Mouse (Mus musculus): ENCODE measurements around the gene Zbtb21.
"Not testable (repeated sequence)": the region's sequence is repeated elsewhere in the genome, so short reads cannot be mapped to it uniquely, and the experiment has no call there.

Zbtb21 gene

DNA sequence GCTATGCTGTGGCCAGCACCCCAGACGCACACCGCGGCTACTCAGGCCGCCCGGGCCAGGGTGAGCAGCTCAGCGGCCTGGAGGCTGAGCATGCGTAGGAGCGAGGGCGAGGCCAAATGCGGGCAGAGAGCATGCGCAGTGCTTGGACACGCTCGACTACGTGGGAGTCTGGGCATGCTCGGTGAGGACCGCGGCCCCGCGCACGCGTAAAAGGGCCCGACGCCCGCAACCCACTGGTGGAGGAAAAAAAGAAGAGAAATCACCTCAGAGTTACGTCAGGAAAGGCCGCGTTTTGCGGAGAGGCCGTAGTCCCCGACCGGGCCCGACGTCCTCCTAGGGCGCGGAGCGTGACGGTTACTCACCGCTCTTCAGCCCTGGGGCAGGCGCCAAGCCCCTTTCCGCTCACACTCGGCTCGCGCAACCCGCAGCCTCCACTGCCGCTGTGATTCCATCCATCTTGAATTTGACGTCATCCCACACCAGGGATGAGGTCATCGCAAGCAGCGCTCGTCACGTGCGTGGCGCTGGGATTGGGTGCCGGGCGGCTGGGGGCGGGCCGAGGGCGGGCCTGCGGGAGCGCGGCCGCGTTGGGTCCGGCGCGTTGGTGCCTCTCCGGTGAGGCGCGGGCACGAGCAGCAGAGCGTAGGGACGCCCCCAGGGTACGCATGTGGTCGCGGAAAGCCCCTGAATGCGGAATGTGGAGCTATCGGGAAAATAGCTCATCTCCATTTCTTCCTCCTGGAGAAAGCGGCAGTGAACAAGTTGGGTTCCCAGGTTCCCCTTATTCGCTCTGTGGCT lies at the start of gene Zbtb21, which contains the start of gene C2cd2:
Gene Zbtb21, minus strand, starts transcription at position 472 of the 798 bp plus-strand sequence.
Gene C2cd2, minus strand, starts transcription at position 448 of the 798 bp plus-strand sequence.
- DNase-seq: peak; percentile 98

DNA sequence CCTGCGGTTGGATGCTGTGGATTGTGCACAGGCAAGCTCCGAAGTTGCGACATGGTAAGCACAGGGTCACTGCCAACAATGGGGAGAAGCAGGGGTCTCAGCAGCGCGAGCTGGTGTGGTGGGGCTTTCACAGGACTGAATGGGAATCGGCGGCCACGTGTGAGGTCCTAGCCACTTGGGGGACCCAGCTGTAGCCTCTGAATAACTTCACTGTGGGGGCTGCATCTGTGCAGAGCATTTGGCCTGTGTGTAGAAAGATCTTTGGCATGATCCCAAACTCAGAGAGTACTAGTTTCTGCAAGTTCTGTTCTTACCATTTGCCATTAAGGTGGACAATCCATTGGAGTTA lies 34.9 kb upstream of the Zbtb21 start:
- DNase-seq: not testable (repeated sequence)

DNA sequence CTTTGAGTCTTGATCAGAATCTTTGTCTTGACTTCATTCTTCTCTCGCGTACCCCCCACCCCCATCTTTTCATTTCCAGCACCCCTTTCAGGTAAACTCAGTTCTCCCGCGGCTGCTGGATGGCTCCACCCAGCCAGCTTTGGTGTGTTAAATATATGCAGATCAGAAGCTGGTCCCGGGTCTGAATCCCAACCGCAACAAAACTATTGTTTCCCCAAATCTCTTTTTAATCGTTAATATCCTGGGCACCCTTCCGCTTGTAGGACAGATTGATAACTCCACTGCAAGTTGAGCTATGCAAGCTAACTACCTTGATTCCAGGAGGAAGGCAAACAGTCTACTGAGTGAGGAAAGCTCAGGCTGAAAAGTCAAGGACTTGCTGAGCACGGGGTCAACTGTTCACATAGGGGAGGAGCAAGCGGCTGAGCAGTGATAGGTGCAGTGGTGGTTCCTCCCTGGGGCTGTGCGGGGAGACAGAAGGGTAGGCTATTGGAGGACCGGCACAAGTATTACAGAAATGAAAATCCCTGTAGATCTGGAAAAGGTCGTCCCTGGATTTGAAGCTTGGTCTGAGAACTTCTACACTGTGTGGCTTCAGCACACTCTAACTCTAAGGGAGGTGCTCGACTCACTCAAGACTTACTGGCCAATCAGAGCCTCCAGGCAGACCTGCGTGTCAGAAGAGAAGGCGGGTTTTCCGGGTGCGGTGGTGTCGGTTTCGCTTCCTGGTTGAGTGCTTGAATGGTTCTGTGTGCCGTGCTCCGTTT lies 34.4 kb upstream of the Zbtb21 start, which contains the start of gene B230307C23Rik:
Gene B230307C23Rik, plus strand, starts transcription at position 700 of the 767 bp plus-strand sequence.
- peak; percentile 90 for DNase-seq

DNA sequence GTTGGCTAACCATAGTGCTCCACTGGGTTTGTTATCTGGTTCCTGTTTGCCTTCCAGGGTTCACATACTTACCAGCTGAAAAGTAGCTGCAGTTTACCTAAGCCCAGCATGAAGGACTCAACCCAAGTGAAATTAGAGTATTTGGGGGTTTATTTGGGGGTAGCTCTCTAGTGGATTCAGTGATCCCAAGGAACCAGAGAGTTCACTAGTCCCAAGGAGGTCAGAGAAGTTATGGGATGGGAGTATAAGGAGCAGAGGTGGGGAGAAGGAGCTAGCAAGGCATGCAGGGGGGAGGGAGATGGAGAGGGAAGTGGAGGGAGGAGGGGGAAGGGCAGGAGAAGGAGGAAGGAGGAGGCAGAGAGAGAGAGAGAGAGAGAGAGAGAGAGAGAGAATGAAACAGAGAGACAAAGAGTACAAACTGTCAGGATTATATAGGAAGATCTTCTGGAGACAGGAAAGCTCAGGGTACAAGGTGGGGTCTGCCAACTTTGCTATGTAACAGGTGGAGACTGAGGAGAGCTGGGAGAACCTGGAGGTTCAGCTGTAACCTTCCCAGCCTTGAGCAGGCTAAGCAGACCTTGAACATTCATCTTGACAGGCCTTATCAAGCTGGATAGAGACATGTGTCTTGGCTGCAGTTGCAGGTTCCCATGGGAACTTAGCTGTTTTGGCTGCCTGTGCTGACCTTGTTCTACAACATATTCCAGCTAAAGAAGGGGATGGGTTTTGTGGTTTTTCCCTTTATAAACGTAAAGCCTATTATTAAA lies 33.6 kb upstream of the Zbtb21 start:
- DNase-seq: peak; percentile 11

DNA sequence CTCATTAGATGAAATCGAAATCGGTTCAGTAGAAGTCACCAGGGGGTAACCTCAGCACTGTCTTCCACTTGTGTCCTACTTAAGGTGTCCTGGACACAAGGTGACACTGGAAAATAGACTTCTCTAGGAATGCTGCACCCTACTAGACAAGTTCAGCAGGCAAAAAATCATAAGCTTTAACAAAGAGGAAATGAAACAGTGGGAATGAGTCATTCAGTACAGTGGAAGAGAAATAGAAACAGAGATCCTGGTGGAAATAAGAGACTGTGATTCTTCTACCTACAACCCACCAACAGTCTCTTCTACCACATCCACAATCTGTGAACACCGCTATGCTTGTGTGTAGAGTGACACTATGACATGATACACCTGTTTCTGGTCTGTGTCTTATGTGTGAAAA lies 30.1 kb upstream of the Zbtb21 start:
- DNase-seq: not testable (repeated sequence)

DNA sequence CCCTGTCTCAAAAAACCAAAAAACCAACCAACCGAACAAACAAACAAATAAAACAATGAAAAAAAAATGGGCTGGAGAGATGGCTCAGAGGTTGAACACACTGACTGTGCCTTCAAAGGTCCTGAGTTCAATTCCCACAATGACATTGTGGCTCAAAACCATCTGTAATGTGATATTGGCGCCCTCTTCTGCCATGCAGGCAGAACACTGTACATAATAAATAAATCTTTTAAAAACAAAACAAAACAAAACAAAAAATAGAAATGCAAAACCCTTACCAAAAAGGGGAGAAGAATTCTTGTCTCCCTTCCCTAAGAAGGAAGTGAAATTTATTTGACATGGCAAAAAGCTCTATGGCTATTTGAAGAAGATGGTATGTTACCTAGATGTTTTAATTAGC lies 29.1 kb upstream of the Zbtb21 start:
- DNase-seq: no peak

DNA sequence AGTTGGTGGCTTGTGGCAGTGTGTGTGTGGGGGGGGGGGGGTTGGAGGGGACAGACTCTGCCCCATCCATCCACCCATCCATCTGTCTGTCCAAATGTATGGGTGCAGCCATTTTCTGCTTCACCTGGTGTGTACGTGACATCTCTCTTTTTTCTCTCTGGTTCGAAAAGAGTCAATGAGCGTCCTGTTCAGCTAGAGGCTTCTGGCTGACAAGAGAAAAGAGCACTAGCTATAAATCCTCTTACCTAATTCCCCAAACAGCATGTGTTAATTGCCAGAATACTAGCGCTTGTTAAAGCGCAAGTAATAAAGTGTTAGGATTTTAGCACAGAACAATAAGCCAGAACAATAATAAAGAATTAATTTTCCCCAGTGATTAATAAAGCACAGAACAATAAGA lies 22.2 kb upstream of the Zbtb21 start:
- DNase-seq: no peak

DNA sequence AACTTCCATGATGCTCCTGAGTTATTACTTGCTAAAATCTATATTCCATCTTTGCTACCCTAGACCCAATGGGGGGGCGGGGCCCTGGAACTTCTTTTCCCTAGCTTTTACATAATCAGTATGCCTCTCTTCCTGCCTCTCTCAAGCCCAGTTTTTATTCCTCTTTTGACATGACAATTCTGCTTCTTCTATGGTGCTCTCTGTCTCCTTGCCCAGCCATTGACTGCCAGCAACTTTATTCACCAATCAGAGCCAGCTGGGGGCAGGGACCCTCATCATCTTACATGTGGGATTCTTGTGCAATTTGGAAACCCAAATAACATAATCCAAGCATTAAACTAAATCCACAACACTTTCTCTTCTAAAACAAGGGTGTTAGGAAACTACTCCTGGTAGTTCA lies 18.9 kb upstream of the Zbtb21 start:
- DNase-seq: no peak

DNA sequence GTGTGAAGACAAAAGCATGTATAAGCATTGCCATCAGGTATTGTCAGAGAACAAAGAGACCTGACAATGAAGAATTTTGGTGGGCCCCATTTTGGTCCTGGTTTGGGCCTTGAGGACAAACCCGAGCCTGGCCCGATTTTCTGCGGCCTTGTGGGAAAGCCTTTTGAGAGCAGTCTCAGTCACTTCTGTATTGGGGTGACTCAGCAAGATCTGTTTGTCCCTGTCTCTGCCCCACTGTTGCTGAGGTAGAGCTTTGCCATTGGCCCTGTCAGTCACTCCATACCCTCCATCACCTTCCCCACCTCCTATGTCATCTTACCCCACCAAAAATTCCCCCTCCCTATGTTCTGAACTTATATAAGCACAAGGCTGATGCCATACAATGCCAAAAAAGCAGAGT lies 15.3 kb upstream of the Zbtb21 start:
- no peak for DNase-seq

DNA sequence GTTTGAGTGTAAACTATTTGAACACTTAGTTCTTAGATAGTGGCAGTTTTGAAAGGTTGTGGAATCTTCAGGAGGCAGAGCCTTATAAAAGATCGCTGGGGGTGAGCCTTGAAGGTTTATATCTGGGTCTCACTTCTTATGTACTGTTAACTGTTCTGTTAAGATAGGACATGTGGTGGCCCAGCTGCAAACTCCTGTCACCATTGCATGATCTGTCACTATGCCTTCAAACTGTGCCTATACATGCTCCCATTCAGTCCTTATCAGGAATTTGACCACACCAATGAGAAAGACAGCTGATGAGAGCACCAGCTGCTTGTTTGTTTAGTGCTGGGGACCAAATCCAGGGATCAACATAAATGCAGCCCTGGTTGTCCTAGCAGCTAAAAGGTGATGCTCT lies 14.9 kb upstream of the Zbtb21 start:
- DNase-seq: no peak

DNA sequence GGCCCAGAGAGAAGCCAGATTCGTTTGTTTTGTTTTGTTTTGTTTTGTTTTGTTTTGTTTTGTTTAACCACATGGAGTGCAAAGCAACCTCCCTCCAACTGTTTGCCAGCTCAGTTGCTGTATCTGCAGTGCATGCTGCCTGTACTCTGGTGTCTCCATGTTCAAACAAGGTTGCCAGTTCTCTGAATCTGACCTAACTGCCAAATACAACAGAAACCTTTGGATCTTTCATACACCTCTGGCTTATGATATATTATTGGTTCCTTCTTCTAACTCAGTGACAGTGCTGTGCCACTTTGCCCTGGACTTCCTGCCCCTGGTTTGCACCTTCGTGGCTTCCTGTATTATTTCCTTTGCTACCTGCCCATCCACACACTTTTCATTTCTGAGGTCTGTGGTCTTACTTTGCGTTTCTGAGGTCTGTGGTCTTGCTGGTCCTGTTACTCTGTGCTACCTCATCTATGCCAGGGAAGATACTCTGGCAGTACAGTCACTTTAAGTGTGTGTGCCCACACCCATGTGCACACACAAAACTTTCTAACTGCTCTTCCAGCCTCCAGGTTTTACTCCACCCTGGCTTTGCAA lies 1.6 kb upstream of the Zbtb21 start:
- DNase-seq: no peak

DNA sequence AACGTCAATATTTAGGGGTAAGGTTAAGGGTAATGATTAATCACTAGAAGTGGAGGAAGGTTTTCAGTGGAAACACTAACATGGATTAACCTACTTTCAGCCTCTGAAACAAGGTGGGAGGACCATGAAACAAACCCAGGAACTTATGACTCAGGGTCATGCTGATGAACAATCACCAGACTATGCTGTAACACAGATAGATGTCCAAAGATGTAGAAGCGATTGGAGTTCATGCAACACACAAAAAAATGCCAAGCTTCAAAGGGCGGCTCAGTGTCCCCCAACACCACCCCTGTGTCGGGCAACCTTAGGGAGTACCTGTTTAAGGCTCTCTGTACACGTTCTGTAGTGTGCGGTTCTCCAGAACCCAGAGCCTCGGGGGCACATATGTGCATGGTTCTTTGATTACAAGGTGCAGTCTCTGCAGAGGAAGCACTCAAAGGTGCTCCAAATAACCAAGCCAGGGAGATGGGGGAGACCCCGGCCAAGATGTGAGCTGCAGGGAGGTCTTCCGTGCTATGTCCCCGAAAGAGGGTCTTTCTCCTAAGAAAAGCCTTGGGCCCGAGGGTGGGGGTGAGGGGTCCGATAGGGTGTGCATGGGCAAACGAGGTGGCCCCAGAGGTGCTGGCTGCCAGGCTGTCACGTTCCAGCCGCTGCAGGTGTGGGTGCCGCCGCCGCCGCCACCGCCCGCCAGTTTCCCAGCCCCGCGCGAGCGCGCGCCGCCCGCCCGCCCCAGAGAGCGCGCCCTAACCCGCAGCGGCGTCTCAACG lies 856 bp downstream of the Zbtb21 start:
- no peak for DNase-seq

DNA sequence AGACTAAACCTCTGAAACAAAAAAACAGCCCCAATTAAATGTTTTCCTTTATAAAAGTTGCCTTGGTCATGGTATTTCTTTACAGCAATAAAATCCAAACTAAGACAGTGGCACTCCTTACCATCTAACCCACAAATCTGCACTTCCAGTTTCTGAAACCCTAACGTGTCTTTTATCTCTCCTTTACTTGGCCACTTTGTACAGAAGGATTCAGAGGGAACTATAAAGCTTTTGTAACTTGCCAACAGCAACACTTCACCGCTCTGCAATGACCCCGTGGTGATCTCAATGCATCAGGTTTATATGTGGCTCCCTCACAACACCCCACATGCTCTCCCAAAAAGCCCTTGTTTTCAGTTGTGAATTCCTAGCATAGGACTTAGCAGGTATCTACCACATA lies 2.1 kb downstream of the Zbtb21 start:
- no peak for DNase-seq

DNA sequence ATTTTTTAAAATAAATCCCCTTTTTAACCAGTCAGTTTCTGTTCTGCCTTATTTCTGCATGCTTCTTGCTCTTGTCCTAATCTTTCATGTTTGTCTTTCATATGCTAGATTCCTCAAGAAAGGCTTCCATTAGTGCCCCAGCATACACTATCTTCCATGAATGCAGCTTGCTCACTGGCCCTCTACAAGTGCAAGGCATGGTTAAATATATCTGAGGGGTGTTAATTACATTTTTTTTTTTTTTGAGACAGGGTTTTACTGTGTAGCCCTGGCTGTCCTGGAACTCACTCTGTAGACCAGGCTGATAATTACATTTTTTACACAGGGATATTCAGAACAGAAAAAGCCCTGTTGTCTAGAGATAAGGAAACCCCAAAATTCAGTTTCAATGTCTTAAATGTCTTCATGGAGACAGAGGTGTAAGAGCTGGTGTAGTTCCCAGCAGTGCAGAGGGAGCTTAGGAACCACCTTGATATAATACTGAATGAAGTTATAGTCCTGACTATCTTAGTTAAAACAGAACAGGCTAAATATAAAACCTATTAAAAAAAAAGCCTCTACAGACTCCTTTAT lies 3.9 kb downstream of the Zbtb21 start:
- no peak for DNase-seq

DNA sequence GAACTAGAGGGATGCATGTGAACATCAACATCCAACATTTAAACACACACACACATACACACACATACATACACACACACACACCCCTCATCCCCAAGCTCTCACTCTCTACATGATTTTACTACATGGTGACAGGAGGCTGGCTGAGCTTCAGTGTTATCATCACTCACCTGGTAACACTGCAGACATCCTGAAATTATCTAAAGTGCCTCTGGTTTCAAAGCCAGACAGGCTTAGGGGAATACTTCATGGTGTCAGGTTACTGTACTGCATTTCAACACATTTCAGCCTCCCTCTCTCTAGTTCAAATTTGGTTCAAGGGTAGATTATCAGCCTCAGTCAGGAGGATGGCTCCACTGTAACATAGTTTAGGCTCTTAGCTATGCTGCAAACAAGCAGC lies 4.8 kb downstream of the Zbtb21 start:
- no peak for DNase-seq

DNA sequence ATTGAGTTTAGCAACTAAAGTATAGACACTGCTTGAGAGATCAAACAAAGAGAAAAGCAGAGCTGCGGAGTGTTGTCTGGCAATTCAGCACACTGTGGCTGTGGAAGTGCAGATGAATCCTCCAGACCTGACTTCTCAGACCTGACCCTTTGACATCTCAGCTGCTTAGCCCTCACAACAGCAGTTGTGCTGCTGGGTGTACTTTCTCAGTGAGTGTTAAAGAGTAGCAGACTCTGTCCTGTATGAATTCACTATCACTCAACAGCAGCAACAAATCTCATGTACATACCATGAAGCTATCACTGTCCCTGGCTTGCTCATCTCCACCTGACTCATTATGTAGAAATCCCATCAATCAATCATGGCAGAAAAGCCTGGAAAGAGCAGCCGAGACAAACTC lies 6.4 kb downstream of the Zbtb21 start:
- DNase-seq: no peak

DNA sequence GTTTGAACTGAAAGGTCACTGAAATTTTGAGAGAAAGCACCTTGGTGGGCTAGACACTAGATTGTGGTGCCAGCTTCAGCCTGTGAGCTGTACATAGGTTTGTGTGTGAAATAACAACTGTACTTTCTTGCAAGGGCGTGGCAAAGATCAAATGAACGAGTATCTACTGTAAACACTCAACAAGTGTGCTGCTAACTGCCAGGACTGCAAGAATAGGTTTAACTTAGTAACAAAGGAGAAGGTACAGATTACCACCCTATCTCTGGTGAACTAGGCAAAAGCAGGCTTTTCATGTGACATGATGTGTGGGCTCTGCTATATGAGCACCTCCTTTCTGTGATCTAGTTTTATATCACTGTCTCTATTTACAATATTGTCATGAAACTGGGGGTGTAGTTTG lies 9.1 kb downstream of the Zbtb21 start:
- no peak for DNase-seq

DNA sequence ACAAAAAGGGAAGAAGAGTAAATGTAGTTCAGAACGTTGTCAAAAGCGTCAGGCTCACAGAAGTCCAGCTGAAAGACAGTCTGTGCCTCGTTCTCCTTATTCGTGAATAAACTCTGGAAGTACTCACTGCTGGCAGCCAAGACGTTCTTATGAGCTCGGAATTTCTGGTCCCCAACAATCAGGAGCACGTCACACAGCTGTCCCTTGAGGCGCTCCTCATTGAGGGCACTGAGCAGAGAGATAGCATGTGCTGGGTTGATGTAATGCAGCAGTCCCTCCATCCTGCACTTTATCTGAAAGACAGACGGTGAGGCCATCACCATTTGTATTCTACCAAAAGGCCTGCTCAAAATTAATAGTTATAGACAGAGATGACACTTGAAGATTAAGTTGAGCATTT lies 9.6 kb downstream of the Zbtb21 start:
- DNase-seq: no peak

DNA sequence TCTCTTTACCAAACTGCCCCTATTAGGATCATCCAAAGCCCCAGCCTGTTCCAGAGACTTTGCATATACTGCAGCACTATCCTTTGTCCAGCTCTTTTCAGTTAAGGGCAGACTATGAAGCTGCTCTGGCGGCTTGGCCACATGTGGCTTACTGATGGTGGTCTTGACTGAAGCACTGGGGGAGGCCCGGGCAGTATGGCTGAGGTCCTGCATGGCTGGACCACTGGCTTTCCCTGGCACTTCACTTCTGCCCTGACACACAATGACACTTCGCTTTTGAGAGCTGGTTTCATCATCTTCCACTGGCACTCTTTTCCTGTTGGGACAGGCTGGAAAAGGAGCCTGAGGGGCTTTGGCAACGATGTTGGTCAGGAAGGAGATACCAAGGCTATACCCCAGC lies 10.1 kb downstream of the Zbtb21 start:
- DNase-seq: no peak

DNA sequence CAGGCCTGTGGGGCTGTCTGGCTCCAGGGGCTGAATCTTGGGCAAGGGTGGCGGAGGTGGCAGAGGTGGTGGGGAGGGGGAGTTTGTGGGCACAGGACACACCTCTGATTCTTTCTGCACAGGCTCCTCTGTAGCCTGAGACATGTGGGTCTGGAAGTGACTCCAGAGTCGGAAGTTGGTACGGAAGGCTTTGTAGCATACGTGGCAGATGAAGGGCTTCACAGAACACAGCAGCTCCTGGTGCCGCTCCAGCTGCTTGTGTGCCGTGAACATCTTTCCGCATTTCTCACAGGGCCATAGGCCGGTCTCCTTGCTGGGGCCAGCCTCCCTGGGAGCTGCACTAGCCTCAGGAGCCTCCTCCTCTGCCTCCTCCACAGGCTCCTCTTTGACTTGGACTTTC lies 12.4 kb downstream of the Zbtb21 start:
- no peak for DNase-seq

DNA sequence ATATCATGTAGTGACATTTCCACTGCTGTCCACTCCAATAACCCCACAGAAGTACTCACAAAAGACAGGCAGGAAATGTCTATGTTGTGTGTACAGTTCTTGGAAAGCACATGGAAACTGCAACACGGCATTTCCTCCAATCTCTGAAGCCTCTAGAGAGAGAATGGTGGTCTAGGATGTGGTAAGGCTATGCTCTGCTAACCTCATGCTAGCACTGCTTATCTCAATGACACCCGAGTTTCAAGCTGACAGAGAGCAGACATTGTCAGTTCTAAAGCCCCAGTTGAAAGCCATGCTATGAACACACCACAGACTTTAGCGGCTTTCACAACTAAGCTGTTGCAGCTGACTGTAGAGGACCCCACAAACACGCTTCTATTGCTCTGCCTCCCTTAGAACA lies 13.6 kb downstream of the Zbtb21 start:
- no peak for DNase-seq

DNA sequence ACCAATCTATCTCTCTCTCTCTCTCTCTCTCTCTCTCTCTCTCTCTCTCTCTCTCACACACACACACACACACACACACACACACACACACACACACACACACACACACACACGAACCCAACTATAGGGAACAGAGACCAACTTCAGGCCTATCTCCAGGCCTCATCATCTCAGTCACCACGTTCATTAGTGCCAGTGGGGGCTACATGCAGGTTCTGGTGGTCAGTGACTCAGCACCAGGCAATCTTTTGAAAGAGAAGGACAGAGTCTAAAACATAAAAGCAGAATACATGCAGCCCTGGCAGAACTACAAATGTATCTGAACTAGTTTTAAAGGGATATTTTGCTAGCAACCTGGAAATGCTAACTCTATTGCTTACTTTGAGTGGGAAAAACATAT lies 15.4 kb downstream of the Zbtb21 start:
- DNase-seq: not testable (repeated sequence)

Data from kidney, postnatal 10 days (tissue).